Mouse (Mus musculus) megakaryocyte, embryonic 14.5 days (primary cell): Measurements from ENCODE around the gene Cstad. TPM values are rescaled to one million over a fixed set of nuclear protein-coding genes. Genes with fewer than 3 reads are reported as not detected.
A peak's percentile ranks its signal among the peaks of the same experiment; 100 is the strongest.

Experiments used
- H3K27me3 ChIP-seq: replicated peaks from 2 replicates; pipeline ENCODE3; 2012; ENCODE audit warnings: inconsistent platforms
- H3K36me3 ChIP-seq: replicated peaks from 2 replicates; pipeline ENCODE3; 2012; ENCODE audit warnings: low read length, inconsistent platforms, mixed read lengths
- H3K4me1 ChIP-seq: 2 replicates; pipeline ENCODE4 v1.6.1; 2012; ENCODE audit warnings: inconsistent platforms
- H3K4me3 ChIP-seq: replicated peaks from 2 replicates; pipeline ENCODE3; 2012; ENCODE audit warnings: moderate library complexity, mild to moderate bottlenecking, inconsistent platforms
- H3K9me3 ChIP-seq: 2 replicates; pipeline ENCODE4 v1.6.1; 2012; ENCODE audit warnings: inconsistent platforms
- FLI1 ChIP-seq: IDR thresholded peaks from 2 replicates; pipeline ENCODE4 v1.6.1; 2012; ENCODE audit warnings: low read length, inconsistent platforms, mixed read lengths
- GATA1 ChIP-seq: IDR thresholded peaks from 3 replicates; pipeline ENCODE4 v1.6.1; 2012; ENCODE audit warnings: mixed read lengths, low read length, inconsistent platforms, borderline replicate concordance
- polyA plus RNA-seq: library from polyadenylated mRNA; stranded (reverse); fragments of >175 nt; gene quantifications from 2 replicates; pipeline ENCODE4 v1.2.3, GENCODE M21; 2012; ENCODE audit warnings: low replicate concordance; ENCODE audit not compliant: insufficient read depth

Cstad gene
- polyA plus RNA-seq, 1 experiment: not detected

DNA sequence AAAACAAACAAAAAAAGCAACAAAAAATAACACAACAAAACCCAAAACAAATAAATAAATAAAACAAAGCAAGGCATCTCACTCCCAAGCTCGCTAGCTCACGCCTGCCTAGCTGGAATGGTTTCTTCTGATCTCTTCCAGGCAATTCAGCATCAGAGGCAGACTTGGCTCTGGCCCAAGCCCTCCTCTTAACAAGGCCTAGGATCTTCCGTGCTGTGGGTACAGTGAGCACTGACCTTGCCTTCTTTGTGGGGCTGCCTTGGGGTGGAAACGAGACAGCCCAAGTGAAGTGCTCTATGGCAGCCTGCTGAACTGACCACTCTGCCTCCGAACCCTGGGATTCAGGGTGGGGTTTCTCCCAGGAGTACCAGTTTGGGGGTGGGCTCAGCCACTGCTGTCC, 52.0 kb downstream of the Cstad start:
- Histone ChIP-seq H3K36me3 (no peaks in the 10 kb centered on the region), H3K4me1 (peaks cover 77% of the 10 kb centered on the region), H3K4me3 (no peak overlapping the region), H3K27me3 (peaks cover 58% of the 10 kb centered on the region), H3K9me3 (no peaks in the 10 kb centered on the region)
- TF ChIP-seq FLI1 (no peak), GATA1 (no peak)

DNA sequence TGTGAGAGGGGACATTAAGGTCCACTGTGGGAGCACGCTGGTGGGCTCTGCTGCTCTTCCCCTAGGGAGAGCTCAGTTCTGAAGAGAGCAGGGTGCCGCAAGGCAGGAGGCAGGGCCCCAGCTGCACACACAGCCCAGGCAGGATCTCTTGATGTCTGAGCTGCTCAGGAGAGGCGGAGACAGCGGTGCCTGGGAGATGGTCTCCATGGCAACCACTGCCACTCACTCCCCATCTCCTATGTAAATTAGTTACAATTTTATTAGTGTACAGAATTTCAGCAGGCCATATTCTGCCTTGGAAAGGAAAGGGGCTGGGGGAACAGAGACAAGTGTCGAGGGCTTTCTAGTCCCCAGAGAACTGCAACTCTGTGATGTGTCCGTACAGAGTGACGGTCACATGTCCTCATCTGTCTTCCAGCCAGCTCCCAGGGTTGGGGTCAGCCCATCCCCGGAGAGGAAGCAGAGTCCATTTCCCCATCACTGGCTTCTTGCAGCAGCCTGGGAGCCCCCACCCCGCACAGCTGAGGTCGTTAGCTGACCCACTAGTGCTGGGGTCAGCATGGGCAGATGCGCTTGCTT, 52.6 kb downstream of the Cstad start:
- H3K4me1 ChIP-seq: peaks cover 72% of the 10 kb centered on the region
- H3K36me3 ChIP-seq: no peaks in the 10 kb centered on the region
- no peak overlapping the region for H3K4me3 ChIP-seq
- TF ChIP-seq GATA1 (no peak), FLI1 (no peak)
- no peaks in the 10 kb centered on the region for H3K9me3 ChIP-seq
- peaks cover 55% of the 10 kb centered on the region for H3K27me3 ChIP-seq

DNA sequence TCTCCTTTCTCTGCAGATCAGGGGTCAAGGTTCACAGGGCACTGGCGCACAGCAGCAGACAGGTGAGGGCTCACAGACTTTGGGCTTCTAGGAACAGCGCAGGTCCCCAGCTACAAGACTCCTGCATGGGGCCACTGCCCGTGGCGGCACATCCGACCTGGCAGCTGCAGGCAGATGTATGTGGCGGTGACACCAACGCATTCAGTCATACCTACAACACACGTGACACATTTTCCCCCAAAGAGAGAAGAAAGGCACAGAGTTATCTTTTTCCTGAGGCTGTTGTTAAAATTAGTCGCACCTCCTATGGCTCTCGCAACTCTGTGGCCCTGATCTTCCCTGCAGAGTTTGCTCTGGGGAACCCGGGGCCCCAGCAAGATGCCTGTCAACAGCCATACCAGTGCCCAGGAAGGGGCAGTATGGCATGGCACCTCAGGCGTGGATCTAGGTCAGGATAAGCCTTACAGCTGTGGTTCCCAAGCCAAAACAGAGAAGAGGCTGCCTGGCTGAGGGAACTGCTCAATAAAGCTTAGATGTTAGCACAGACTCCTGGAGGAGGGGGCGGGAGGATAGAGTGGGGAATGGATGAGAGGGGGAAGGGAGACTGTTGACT, 53.1 kb downstream of the Cstad start:
- Histone ChIP-seq H3K4me1 (peaks cover 72% of the 10 kb centered on the region), H3K36me3 (no peaks in the 10 kb centered on the region), H3K27me3 (peaks cover 50% of the 10 kb centered on the region), H3K4me3 (no peak overlapping the region), H3K9me3 (no peaks in the 10 kb centered on the region)
- TF ChIP-seq GATA1 (no peak), FLI1 (no peak)

DNA sequence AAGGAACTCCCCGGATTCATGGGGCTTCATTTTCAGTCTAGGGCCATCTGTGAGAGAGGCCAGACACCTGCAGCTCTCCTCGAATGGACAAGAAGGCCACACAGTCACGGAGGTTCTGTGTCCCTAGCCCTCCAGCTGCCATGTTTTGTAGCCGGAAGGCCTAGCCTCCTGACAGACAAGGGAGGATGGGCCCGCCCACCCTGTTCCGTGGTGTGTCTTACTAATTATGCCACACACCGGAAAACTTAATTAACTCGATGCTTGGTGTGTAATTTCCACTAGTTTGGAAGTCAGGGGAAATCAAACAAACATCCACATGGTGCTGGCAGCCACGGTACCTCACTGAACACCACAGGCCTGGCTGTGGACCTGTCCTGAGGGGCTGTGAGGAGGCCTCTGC, 55.4 kb downstream of the Cstad start:
- Histone ChIP-seq H3K36me3 (peaks cover 6% of the 10 kb centered on the region), H3K27me3 (peaks cover 47% of the 10 kb centered on the region), H3K4me1 (peaks cover 75% of the 10 kb centered on the region), H3K4me3 (no peak overlapping the region), H3K9me3 (peaks cover 16% of the 10 kb centered on the region)
- TF ChIP-seq FLI1 (no peak), GATA1 (no peak)

DNA sequence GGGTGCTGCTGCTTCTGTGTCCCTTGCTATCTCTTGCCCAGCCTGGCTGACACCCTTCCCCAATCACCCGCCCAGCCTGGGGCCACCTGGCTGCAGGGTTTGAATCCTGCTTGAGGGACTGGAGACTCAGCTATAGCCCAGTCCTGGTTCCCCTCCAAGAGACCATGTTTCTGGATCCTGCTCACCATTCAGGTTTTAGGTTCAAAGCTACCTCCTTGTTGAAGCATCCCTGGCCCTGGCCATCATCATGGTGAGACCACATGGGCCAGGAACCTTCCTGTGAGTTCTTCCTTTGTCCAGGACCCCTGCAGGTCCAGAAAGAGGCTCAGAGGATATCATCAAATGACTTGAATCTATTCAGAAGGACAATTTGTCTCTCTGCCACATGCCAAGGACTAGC, 57.0 kb downstream of the Cstad start:
- Histone ChIP-seq H3K9me3 (peaks cover 16% of the 10 kb centered on the region), H3K4me1 (peaks cover 82% of the 10 kb centered on the region), H3K36me3 (peaks cover 6% of the 10 kb centered on the region), H3K4me3 (no peak overlapping the region), H3K27me3 (peaks cover 42% of the 10 kb centered on the region)
- TF ChIP-seq GATA1 (no peak), FLI1 (no peak)

DNA sequence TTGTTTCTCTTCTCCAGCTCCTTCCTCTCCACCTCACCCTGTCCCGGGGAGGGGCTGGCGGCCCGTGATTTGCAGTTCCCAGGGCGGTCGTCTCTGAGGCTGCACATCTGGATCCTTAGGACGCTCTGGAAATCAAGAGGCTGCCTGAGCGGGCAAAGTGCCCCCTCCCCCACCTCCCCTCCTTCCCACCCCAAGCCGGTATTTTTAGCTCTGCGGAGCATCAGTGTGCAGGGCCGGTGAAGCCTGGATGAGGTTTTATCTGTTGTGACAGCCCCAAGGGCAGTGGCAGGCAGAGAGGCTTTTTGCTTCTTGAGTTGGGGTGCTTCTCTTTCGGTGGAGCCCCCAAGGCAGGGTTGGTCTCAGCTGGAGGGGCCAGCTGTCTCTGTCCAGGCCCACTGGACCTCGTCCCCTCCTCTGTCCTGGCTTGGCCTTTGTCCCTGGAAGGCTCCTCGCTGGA, 57.8 kb downstream of the Cstad start:
- peaks cover 35% of the 10 kb centered on the region for H3K27me3 ChIP-seq
- peaks cover 16% of the 10 kb centered on the region for H3K9me3 ChIP-seq

DNA sequence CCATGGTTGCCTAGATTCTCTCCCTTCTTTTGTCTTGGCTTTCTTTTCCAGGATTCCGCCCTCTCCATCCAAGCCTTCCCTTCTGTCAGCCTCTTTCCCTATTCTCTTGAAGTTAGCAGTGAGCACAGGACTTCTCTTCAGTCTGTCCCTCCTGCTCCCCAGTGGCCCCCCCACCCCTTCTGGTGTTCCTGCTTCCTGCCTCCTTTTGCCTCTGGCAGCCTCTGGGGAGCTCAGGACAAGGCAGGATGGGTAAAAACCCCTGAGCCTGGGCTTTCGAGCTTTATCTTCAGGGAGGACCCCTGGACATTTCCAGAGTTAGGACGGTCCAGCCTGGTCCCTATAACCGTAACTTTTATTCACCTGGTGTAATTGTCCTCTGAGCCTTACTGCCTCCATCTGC, 58.2 kb downstream of the Cstad start:
- TF ChIP-seq GATA1 (no peak), FLI1 (no peak)
- Histone ChIP-seq H3K9me3 (peaks cover 16% of the 10 kb centered on the region), H3K27me3 (peaks cover 30% of the 10 kb centered on the region), H3K4me3 (no peak overlapping the region), H3K4me1 (peaks cover 82% of the 10 kb centered on the region), H3K36me3 (peaks cover 6% of the 10 kb centered on the region)

More for the DNA sequence above, 57.8 kb downstream of the Cstad start:
- Histone ChIP-seq H3K4me3 (no peak overlapping the region), H3K4me1 (peaks cover 82% of the 10 kb centered on the region), H3K36me3 (peaks cover 6% of the 10 kb centered on the region)
- no peak for TF ChIP-seq GATA1
- TF ChIP-seq FLI1: no peak

DNA sequence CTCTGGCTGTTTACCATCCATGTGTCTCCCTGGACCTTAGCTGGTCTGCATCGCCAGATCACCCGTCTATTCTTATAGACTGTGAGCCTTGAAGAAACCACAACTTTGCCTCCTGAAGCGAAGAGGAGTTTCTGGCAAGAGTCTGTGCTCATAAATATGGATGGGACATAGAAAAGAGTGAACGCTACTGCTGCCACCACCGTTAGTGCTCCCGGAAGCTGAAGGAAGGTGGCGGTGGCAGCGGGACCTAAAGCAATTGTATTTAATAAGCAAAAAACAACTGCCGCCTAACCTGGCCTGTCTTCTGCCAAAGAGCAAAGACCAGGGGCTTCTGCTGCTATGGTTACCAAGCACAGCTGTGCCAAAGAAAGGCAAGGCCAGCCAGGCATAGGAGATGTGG, 59.3 kb downstream of the Cstad start:
- TF ChIP-seq FLI1 (no peak), GATA1 (no peak)
- Histone ChIP-seq H3K4me1 (peaks cover 82% of the 10 kb centered on the region), H3K4me3 (no peak overlapping the region)

DNA sequence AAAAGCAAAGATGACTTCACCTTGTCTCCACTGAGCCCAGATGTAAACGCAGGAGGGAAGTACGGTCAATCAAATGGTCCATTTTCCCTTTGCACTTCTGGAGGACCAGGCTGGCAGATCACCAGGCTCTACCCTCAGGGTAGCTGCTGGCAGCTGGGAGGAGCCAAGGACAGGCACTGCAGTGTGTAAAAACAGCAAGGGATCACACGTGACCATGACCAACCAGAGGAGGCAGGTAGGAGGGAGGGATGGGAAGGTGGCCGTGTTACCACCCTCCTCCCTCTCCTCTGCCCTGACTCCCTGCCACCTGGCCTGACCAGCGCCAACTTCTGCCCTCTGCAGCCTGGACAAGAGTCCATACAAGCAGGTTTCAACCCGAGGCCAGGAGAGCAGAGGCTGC, 59.7 kb downstream of the Cstad start:
- H3K9me3 ChIP-seq: peaks cover 16% of the 10 kb centered on the region
- H3K4me1 ChIP-seq: peaks cover 82% of the 10 kb centered on the region
- no peak for TF ChIP-seq GATA1
- TF ChIP-seq FLI1: no peak
- peak overlapping the region; percentile 19 for H3K4me3 ChIP-seq
- H3K27me3 ChIP-seq: peaks cover 23% of the 10 kb centered on the region
- H3K36me3 ChIP-seq: peaks cover 6% of the 10 kb centered on the region

More for the DNA sequence above, 59.3 kb downstream of the Cstad start:
- peaks cover 6% of the 10 kb centered on the region for H3K36me3 ChIP-seq
- H3K9me3 ChIP-seq: peaks cover 16% of the 10 kb centered on the region
- H3K27me3 ChIP-seq: peaks cover 27% of the 10 kb centered on the region

DNA sequence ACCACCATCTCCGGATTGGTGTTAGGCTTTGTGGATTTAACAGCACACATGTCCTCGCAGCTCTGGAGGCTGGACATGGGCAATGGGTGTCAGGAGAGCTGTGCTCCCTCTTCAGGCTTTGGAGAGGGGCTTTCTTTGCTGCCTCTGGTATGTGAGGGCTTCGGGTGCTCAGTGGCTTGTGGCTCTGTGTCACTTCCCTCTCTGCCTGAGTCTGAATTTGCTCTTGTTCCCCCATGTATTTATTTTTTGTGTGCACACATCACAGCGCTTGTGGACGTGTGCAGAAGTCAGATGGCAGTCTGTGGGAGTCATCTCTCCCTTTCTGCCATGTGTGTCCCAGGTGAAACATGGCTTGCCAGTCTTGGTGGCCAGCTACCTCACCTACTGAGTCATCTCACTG, 60.9 kb downstream of the Cstad start:
- peaks cover 6% of the 10 kb centered on the region for H3K36me3 ChIP-seq

More for the DNA sequence above, 60.9 kb downstream of the Cstad start:
- Histone ChIP-seq H3K4me1 (peaks cover 83% of the 10 kb centered on the region), H3K4me3 (peak overlapping the region; percentile 59), H3K9me3 (peaks cover 16% of the 10 kb centered on the region), H3K27me3 (peaks cover 15% of the 10 kb centered on the region)
- no peak for TF ChIP-seq GATA1
